Mouse (Mus musculus) kidney, adult 2 months (tissue): ENCODE data around the gene Nsun7.

Source experiments
- CTCF ChIP-seq: fragments of 200-500 bp; conservative IDR thresholded peaks from 2 replicates; pipeline ENCODE4 v1.5.1; 2011; ENCODE audit warnings: low read depth, mild to moderate bottlenecking, control low read depth, low read length, moderate library complexity, mixed read lengths; ENCODE audit not compliant: insufficient read depth, insufficient read length
- POLR2A ChIP-seq: fragments of 200-500 bp; IDR thresholded peaks from one replicate; pipeline ENCODE4 v1.6.1; 2011; ENCODE audit warnings: low read depth, low read length, control low read depth

- TF ChIP-seq CTCF: peak; percentile 72
- no peak for TF ChIP-seq POLR2A
Observed at GRCm38 (mm10) chr5:66326395-66326794, 66.7 kb downstream of the Nsun7 start.
